Mouse (Mus musculus) urinary bladder, postnatal 36 days (tissue): ENCODE results near the gene Mrps23.

Source experiments
- DNase-seq, 2 experiments: peaks; one replicate each; pipeline ENCODE4 v3.0.0; 2022; ENCODE audit warnings: low spot score in 2 of 2, mixed read lengths in 1 of 2

Gene Mrps23

GRCm38 (mm10) chr11:88248636-88249035, 44.4 kb downstream of the Mrps23 start:
- DNase-seq: no peak

DNA sequence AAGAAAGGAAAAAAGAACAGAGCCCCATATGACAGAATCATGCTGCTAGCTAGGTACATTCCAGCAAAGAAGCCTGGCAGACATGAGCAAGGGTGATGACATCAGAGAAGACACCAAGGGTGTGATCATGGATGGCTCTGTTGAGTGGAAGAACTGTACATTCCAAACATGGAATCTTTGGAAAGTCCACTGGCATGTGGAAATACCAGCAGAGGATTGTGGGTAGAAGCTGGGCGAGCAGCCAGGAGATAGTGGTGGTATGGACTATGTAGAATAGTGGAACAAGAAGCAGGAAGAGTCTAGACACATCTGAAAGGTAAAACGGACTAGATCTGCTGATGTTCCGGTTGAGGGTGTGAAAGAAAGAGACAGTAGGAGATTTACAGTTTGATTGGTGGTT, 46.4 kb downstream of the Mrps23 start:
- no peak for DNase-seq

- DNase-seq: no peak
Observed at GRCm38 (mm10) chr11:88251295-88251694, 47.1 kb downstream of the Mrps23 start.

GRCm38 (mm10) chr11:88251972-88252766, 48.0 kb downstream of the Mrps23 start:
- DNase-seq: peak; percentile 69 to 80

GRCm38 (mm10) chr11:88252767-88253513, 48.8 kb downstream of the Mrps23 start:
- no peak for DNase-seq

- DNase-seq: no peak
Observed at GRCm38 (mm10) chr11:88253514-88254167, 49.5 kb downstream of the Mrps23 start.

DNA sequence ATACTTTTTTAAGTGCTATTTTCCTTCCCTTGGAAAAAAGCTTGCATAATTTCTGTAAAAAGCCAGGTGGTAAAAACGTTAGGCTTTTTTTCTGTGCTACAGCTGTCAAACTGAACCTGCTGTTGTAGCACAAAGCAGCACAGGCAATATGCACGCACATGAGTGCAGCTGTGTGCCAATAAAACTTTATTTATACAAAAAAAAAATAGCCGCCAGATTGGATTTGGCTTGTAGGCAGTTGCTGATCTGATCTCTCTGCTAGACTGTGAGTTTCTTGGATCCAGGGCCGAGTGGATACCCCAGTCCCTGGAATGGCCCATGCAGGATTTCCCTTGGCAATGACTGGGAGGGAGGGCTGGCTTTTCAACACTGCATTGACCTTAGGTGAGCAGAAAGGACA, 53.5 kb downstream of the Mrps23 start:
- DNase-seq: no peak

- DNase-seq: no peak
Observed at GRCm38 (mm10) chr11:88258212-88258611, 54.0 kb downstream of the Mrps23 start.

- no peak for DNase-seq
Observed at GRCm38 (mm10) chr11:88260463-88260862, 56.3 kb downstream of the Mrps23 start.
